Mouse (Mus musculus): Measurements from ENCODE around the gene Gm20708.

DNA sequence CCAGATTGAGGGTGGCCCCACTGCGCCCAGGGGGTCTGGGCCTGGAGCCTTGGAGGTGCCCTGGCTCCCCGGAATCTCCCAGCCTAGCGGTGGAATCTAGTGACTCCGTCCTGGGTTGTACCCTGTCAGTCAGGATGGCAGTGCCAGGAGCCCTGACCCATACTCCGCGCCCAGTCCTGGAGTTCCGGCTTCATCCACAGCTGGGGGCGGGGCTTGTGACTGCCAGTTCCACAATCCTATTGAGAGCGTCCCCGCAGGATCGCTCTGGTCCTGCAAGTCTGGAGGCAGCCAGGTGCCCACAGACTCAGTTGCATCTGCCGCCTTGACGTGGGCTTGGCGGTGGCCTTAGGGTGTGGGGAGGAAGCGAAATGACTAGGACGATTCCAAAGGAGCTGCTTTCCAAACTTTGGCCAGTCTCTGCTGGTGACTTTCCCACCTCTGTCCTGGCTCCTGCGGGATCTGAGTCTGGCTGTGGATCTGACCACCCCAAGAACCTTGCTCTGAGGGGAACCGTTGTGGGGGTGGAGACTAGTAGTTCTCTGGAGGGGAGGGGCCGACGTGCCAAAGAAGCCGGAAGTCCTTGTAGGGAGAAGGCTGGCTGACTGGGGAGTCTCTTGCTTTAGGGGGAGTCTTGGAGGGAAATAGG lies 1.1 kb downstream of the Gm20708 start:
- TF ChIP-seq POLR2A (IDR thresholded peaks at IDR 0.05; ENCODE audit: insufficient read depth, low read length) (no peak), CTCF (IDR thresholded peaks at IDR 0.05; ENCODE audit: low read depth, low read length) (no peak)

Measured in ES-Bruce4 (cell line).